Mouse (Mus musculus): Measurements from ENCODE around the gene Serinc5. TPM values are rescaled to one million over a fixed set of nuclear protein-coding genes. Genes with fewer than 3 reads are reported as not detected.
A peak's percentile ranks its signal among the peaks of the same experiment; 100 is the strongest.

Serinc5 gene
- polyA plus RNA-seq, 1 experiment from 2014 or later = 9.7 TPM

DNA sequence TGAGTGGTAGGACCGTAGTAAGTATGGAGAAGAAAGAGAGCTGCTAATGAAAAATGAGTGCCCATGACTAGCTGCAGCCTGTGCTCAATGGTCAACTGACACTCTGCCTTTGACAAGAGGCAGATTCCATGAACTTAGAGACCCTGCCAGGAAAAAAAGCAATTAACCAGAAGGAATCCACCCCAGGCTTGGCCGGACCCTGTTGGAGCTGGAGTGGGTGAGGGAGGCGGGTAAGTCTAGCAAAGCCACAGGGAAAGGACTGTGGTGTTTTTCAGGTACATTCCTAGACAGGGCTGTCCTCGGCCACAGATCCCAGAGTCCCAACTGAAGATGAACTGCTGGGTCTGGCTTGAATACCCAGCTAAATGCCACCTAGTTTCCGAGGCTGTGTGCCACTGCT, 121.9 kb downstream of the Serinc5 start:
- no peak for DNase-seq (ENCODE audit: low spot score, missing footprints)
- no peaks in the 10 kb centered on the region for H3K36me3 ChIP-seq (ENCODE audit: control insufficient read depth, insufficient read depth, low read length)
- H3K4me3 ChIP-seq (ENCODE audit: low read depth, low read length) = no peak overlapping the region
- no peaks in the 10 kb centered on the region; the same call in 1 of the 2 replicates for H3K27me3 ChIP-seq (ENCODE audit: control insufficient read depth, insufficient read depth, low read length)
- H3K4me1 ChIP-seq (ENCODE audit: control insufficient read depth, insufficient read depth, low read length) = 0 out of 2 replicates have a peak, but pooled peaks cover 3% of the 10 kb centered on the region
- WGBS = 83% methylated on average over 5 of the region's 5 CpGs
- no peak overlapping the region for H3K9ac ChIP-seq (ENCODE audit: low read length)
- no peaks in the 10 kb centered on the region for H3K9me3 ChIP-seq (ENCODE audit: control insufficient read depth, low read length)
- no peak overlapping the region for H3K4me2 ChIP-seq
- no peak overlapping the region for H3K27ac ChIP-seq (ENCODE audit: low read depth, low read length)
- ATAC-seq (ENCODE audit: low FRiP score) = no peak

GRCm38 (mm10) chr13:92733252-92733651, 122.4 kb downstream of the Serinc5 start:
- Histone ChIP-seq H3K9ac (ENCODE audit: low read length) (no peak overlapping the region), H3K4me3 (ENCODE audit: low read depth, low read length) (no peak overlapping the region), H3K9me3 (ENCODE audit: control insufficient read depth, low read length) (no peaks in the 10 kb centered on the region), H3K36me3 (ENCODE audit: control insufficient read depth, insufficient read depth, low read length) (no peaks in the 10 kb centered on the region), H3K27ac (ENCODE audit: low read depth, low read length) (no peak overlapping the region), H3K27me3 (ENCODE audit: control insufficient read depth, insufficient read depth, low read length) (no peaks in the 10 kb centered on the region; the same call in 1 of the 2 replicates), H3K4me2 (no peak overlapping the region), H3K4me1 (ENCODE audit: control insufficient read depth, insufficient read depth, low read length) (0 out of 2 replicates have a peak, but pooled peaks cover 3% of the 10 kb centered on the region)
- peak; percentile 23; the same call in 1 of the 2 replicates for ATAC-seq (ENCODE audit: low FRiP score)
- DNase-seq (ENCODE audit: low spot score, missing footprints) = peak; percentile 91
- WGBS = 40% methylated on average over 9 of the region's 9 CpGs

DNA sequence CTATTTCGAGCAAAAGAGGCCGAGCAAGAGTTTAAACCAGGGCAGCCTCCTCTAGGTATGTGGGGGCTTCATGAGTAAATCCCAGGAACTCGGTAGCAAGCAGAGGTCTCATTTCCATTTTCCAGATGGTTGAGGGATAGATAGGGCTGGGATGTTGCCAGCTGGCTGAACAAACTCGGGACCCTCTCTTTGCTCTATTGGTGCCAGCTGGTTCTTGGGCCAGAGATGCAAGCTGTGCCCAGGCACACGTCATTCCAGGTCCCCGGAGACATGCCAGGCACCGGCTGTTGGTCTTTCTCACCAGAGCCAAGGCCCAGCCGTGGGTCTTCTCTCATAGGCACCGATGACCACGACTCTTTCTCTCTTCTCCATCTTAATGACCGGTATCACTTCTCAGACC, 122.8 kb downstream of the Serinc5 start:
- no peak for ATAC-seq (ENCODE audit: low FRiP score)
- no peaks in the 10 kb centered on the region; the same call in 1 of the 2 replicates for H3K27me3 ChIP-seq (ENCODE audit: control insufficient read depth, insufficient read depth, low read length)
- no peak for DNase-seq (ENCODE audit: low spot score, missing footprints)
- 0 out of 2 replicates have a peak, but pooled peaks cover 3% of the 10 kb centered on the region for H3K4me1 ChIP-seq (ENCODE audit: control insufficient read depth, insufficient read depth, low read length)
- no peaks in the 10 kb centered on the region for H3K9me3 ChIP-seq (ENCODE audit: control insufficient read depth, low read length)
- no peaks in the 10 kb centered on the region for H3K36me3 ChIP-seq (ENCODE audit: control insufficient read depth, insufficient read depth, low read length)
- no peak overlapping the region for H3K27ac ChIP-seq (ENCODE audit: low read depth, low read length)
- 91% methylated on average over 11 of the region's 11 CpGs for WGBS
- no peak overlapping the region for H3K4me3 ChIP-seq (ENCODE audit: low read depth, low read length)
- no peak overlapping the region for H3K4me2 ChIP-seq
- no peak overlapping the region for H3K9ac ChIP-seq (ENCODE audit: low read length)

DNA sequence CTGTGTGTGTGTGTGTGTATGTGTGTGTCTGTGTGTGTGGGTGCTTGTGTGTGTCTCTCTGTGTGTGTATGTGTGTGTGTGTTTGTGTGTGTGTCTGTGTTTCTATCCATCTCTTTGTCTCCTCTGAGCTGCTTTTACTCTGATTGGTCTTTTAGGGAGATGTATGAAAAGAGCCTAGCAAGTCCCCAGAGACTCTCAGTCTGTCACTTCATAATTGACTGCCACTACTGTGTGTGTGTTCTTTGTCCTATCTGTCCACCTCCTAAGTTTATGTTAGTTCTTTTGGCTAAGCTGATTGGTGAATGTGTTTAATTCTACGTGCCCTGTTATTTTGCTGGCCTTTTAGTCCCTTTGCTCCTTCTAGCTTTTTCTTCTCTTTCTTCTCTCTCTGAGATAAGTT, 124.8 kb downstream of the Serinc5 start:
- H3K36me3 ChIP-seq (ENCODE audit: control insufficient read depth, insufficient read depth, low read length) = no peaks in the 10 kb centered on the region
- H3K27me3 ChIP-seq (ENCODE audit: control insufficient read depth, insufficient read depth, low read length) = no peaks in the 10 kb centered on the region; the same call in 1 of the 2 replicates
- DNase-seq (ENCODE audit: low spot score, missing footprints) = peak; percentile 37
- ATAC-seq (ENCODE audit: low FRiP score) = no peak
- H3K27ac ChIP-seq (ENCODE audit: low read depth, low read length) = no peak overlapping the region
- H3K9me3 ChIP-seq (ENCODE audit: control insufficient read depth, low read length) = no peaks in the 10 kb centered on the region
- H3K4me1 ChIP-seq (ENCODE audit: control insufficient read depth, insufficient read depth, low read length) = 0 out of 2 replicates have a peak, but pooled peaks cover 3% of the 10 kb centered on the region
- no peak overlapping the region for H3K4me3 ChIP-seq (ENCODE audit: low read depth, low read length)
- WGBS = 76% methylated on average over 1 of the region's 1 CpGs
- H3K9ac ChIP-seq (ENCODE audit: low read length) = no peak overlapping the region
- no peak overlapping the region for H3K4me2 ChIP-seq

DNA sequence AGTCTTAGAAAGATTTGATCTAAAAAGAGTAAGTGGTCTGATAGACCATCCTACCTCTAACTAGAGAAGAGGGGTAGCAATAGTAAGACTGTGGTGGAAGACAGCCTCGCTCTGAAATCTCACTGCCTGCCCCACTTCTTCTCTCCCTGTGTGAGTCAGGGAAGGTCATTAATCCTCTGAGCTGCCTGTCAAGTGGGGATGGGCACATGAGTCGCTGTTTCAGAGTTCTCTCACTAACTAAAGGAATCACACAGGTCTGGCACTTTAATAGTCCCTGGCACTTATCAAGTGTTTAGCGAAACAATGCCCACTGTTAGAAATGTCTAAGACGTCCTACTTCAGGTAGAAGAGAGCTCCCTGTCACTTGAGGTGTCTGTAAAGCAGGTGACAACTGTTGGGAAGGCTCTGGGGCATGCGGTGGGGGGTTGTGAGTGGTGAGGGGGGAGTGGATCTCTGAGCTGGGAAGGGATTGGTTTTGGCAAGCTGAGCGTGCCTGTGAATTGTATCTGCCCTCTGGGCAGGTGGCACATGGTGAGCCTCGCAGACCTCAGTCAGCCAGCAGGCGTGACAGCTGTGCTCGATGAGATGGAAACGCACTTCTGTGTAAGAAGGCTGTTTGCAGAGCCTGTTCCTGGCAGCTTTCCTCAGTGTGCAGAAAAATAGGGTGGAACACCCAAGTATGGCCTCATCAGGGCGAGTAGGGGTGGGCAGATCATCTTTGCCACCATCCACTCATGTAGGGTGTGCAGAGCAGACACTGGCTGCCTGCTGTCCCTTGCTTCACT, 125.8 kb downstream of the Serinc5 start:
- WGBS = 53% methylated on average over 11 of the region's 11 CpGs
- Histone ChIP-seq H3K9ac (ENCODE audit: low read length) (no peak overlapping the region), H3K27ac (ENCODE audit: low read depth, low read length) (no peak overlapping the region), H3K4me1 (ENCODE audit: control insufficient read depth, insufficient read depth, low read length) (0 out of 2 replicates have a peak, but pooled peaks cover 3% of the 10 kb centered on the region), H3K27me3 (ENCODE audit: control insufficient read depth, insufficient read depth, low read length) (no peaks in the 10 kb centered on the region; the same call in 1 of the 2 replicates), H3K4me2 (no peak overlapping the region), H3K9me3 (ENCODE audit: control insufficient read depth, low read length) (no peaks in the 10 kb centered on the region), H3K36me3 (ENCODE audit: control insufficient read depth, insufficient read depth, low read length) (no peaks in the 10 kb centered on the region), H3K4me3 (ENCODE audit: low read depth, low read length) (no peak overlapping the region)
- DNase-seq (ENCODE audit: low spot score, missing footprints) = peak; percentile 79
- peak; percentile 30; the same call in 1 of the 2 replicates for ATAC-seq (ENCODE audit: low FRiP score)

DNA sequence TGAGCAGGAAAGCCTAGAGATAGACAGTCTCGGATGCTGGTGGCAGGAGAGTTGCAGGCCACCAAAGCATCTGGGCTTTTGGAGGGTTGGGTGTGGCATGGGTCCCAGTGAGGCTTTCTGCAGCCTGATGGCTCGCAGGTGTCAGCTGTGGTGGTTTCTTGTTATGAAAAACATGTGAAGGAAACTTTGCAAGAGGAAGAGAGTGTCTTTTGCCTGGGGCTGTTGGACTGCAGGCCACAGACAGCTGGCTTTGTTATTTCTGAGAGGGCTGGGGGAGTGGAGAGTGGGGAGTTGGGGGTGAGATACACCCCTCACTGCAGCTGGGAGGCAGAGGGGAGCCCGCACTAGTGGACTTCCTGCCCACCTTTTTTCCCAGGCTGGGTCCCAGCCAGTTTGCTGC, 127.9 kb downstream of the Serinc5 start:
- Histone ChIP-seq H3K27me3 (ENCODE audit: control insufficient read depth, insufficient read depth, low read length) (no peaks in the 10 kb centered on the region), H3K4me1 (ENCODE audit: control insufficient read depth, insufficient read depth, low read length) (0 out of 2 replicates have a peak, but pooled peaks cover 3% of the 10 kb centered on the region), H3K4me3 (ENCODE audit: low read depth, low read length) (no peak overlapping the region), H3K36me3 (ENCODE audit: control insufficient read depth, insufficient read depth, low read length) (no peaks in the 10 kb centered on the region), H3K4me2 (no peak overlapping the region), H3K27ac (ENCODE audit: low read depth, low read length) (no peak overlapping the region), H3K9me3 (ENCODE audit: control insufficient read depth, low read length) (no peaks in the 10 kb centered on the region), H3K9ac (ENCODE audit: low read length) (no peak overlapping the region)
- DNase-seq (ENCODE audit: low spot score, missing footprints) (peak; percentile 37), ATAC-seq (ENCODE audit: low FRiP score) (no peak)
- 81% methylated on average over 3 of the region's 3 CpGs for WGBS

- Histone ChIP-seq H3K9me3 (ENCODE audit: control insufficient read depth, low read length) (no peaks in the 10 kb centered on the region), H3K9ac (ENCODE audit: low read length) (no peak overlapping the region), H3K4me1 (ENCODE audit: control insufficient read depth, insufficient read depth, low read length) (0 out of 2 replicates have a peak, but pooled peaks cover 3% of the 10 kb centered on the region), H3K36me3 (ENCODE audit: control insufficient read depth, insufficient read depth, low read length) (no peaks in the 10 kb centered on the region), H3K27me3 (ENCODE audit: control insufficient read depth, insufficient read depth, low read length) (no peaks in the 10 kb centered on the region), H3K4me2 (no peak overlapping the region), H3K27ac (ENCODE audit: low read depth, low read length) (no peak overlapping the region), H3K4me3 (ENCODE audit: low read depth, low read length) (no peak overlapping the region)
- 90% methylated on average over 3 of the region's 3 CpGs for WGBS
- no peak for DNase-seq (ENCODE audit: low spot score, missing footprints)
- ATAC-seq (ENCODE audit: low FRiP score) = no peak
Measured at GRCm38 (mm10) chr13:92739858-92740257, 129.0 kb downstream of the Serinc5 start.

GRCm38 (mm10) chr13:92740671-92741270, 129.9 kb downstream of the Serinc5 start:
- ATAC-seq (ENCODE audit: low FRiP score) (peak; percentile 51; the same call in 1 of the 2 replicates), DNase-seq (ENCODE audit: low spot score, missing footprints) (peak; percentile 91)
- Histone ChIP-seq H3K36me3 (ENCODE audit: control insufficient read depth, insufficient read depth, low read length) (no peaks in the 10 kb centered on the region), H3K4me2 (no peak overlapping the region), H3K4me1 (ENCODE audit: control insufficient read depth, insufficient read depth, low read length) (0 out of 2 replicates have a peak, but pooled peaks cover 3% of the 10 kb centered on the region), H3K9me3 (ENCODE audit: control insufficient read depth, low read length) (no peaks in the 10 kb centered on the region), H3K9ac (ENCODE audit: low read length) (no peak overlapping the region), H3K27me3 (ENCODE audit: control insufficient read depth, insufficient read depth, low read length) (no peaks in the 10 kb centered on the region), H3K27ac (ENCODE audit: low read depth, low read length) (no peak overlapping the region), H3K4me3 (ENCODE audit: low read depth, low read length) (no peak overlapping the region)
- 13% methylated on average over 2 of the region's 2 CpGs for WGBS

- Histone ChIP-seq H3K4me1 (ENCODE audit: control insufficient read depth, insufficient read depth, low read length) (no peaks in the 10 kb centered on the region), H3K27ac (ENCODE audit: low read depth, low read length) (no peak overlapping the region), H3K27me3 (ENCODE audit: control insufficient read depth, insufficient read depth, low read length) (no peaks in the 10 kb centered on the region), H3K9me3 (ENCODE audit: control insufficient read depth, low read length) (no peaks in the 10 kb centered on the region), H3K4me2 (no peak overlapping the region), H3K36me3 (ENCODE audit: control insufficient read depth, insufficient read depth, low read length) (no peaks in the 10 kb centered on the region), H3K4me3 (ENCODE audit: low read depth, low read length) (no peak overlapping the region), H3K9ac (ENCODE audit: low read length) (no peak overlapping the region)
- no peak for ATAC-seq (ENCODE audit: low FRiP score)
- no peak for DNase-seq (ENCODE audit: low spot score, missing footprints)
- WGBS = 88% methylated on average over 4 of the region's 4 CpGs
Measured at GRCm38 (mm10) chr13:92742886-92743285, 132.0 kb downstream of the Serinc5 start.

Data from midbrain, embryonic 11.5 days (tissue).